Mouse (Mus musculus) heart, postnatal 14 days (tissue): Measurements from ENCODE around the gene Nfkb2. TPM values are rescaled to one million over a fixed set of nuclear protein-coding genes. Genes with fewer than 3 reads are reported as not detected.

ENCODE experiments used
- DNase-seq, 2 experiments: peaks; one replicate each; pipeline ENCODE4 v3.0.0; 2021 to 2022
- intact Hi-C: fragments of 180-260 bp; cut with DNase I; formaldehyde crosslinking; loops from one replicate; pipeline ENCODE4 v1.15.1; 2025
- total RNA-seq, 2 experiments: library from RNA; stranded (reverse); gene quantifications; 2 replicates each; pipeline ENCODE4 v1.2.3; 2021

Nfkb2 gene
- total RNA-seq, 2 experiments from 2014 or later, result 15.5 to 16.6 TPM

GRCm38 (mm10) chr19:46320076-46320785 is 16.1 kb downstream of the Nfkb2 start:
- DNase-seq, result no peak

GRCm38 (mm10) chr19:46321101-46321943 is 17.2 kb downstream of the Nfkb2 start:
- intact Hi-C loops, result no loop called here
- DNase-seq, result no peak

More at GRCm38 (mm10) chr19:46320076-46320785, 16.1 kb downstream of the Nfkb2 start:
- intact Hi-C loops, result no loop called here

GRCm38 (mm10) chr19:46322144-46322995 is 18.2 kb downstream of the Nfkb2 start:
- intact Hi-C loops, result no loop called here
- no peak for DNase-seq

- intact Hi-C loops, result no loop called here
- no peak for DNase-seq
Measured at GRCm38 (mm10) chr19:46322996-46323572, 19.0 kb downstream of the Nfkb2 start.

GRCm38 (mm10) chr19:46323716-46324115 is 19.6 kb downstream of the Nfkb2 start:
- intact Hi-C loops, result no loop called here
- DNase-seq, result no peak

- intact Hi-C loops, result no loop called here
- DNase-seq, result no peak
Measured at GRCm38 (mm10) chr19:46324366-46324765, 20.2 kb downstream of the Nfkb2 start.

GRCm38 (mm10) chr19:46324918-46325317 is 20.8 kb downstream of the Nfkb2 start:
- DNase-seq, result no peak
- intact Hi-C loops, result no loop called here

GRCm38 (mm10) chr19:46326019-46326755 is 22.1 kb downstream of the Nfkb2 start:
- no peak for DNase-seq
- intact Hi-C loops, result loop anchor here (2.0 kb wide), 1 partner anchor 15 kb away; no protein-coding TSS in a partner anchor

GRCm38 (mm10) chr19:46326756-46327305 is 22.7 kb downstream of the Nfkb2 start, which contains the start of gene Psd:
TSS of gene Psd (minus strand) at chr19:46327156.
- DNase-seq, result peak; percentile 61 to 64
- intact Hi-C loops, result loop anchor here (2.0 kb wide), 1 partner anchor 16 kb away; no protein-coding TSS in a partner anchor

- no peak for DNase-seq
- intact Hi-C loops, result loop anchor here (2.0 kb wide), 1 partner anchor 17 kb away; no protein-coding TSS in a partner anchor
Measured at GRCm38 (mm10) chr19:46327531-46328064, 23.5 kb downstream of the Nfkb2 start.

- intact Hi-C loops, result no loop called here
- peak; percentile 93 to 97 for DNase-seq
Measured at GRCm38 (mm10) chr19:46328081-46329030, 24.2 kb downstream of the Nfkb2 start, which contains the start of gene Fbxl15. TSS of gene Fbxl15 (plus strand) at chr19:46328184.

- intact Hi-C loops, result no loop called here
- DNase-seq, result peak; percentile 37 to 39
Measured at GRCm38 (mm10) chr19:46329031-46329641, 25.0 kb downstream of the Nfkb2 start.

- intact Hi-C loops, result no loop called here
- DNase-seq, result peak; percentile 89 to 90
Measured at GRCm38 (mm10) chr19:46329951-46330350, 25.8 kb downstream of the Nfkb2 start.

- DNase-seq, result no peak
- intact Hi-C loops, result no loop called here
Measured at GRCm38 (mm10) chr19:46330696-46331095, 26.6 kb downstream of the Nfkb2 start.

- intact Hi-C loops, result no loop called here
- no peak for DNase-seq
Measured at GRCm38 (mm10) chr19:46331326-46331725, 27.2 kb downstream of the Nfkb2 start.

- DNase-seq, result no peak
Measured at GRCm38 (mm10) chr19:46331936-46332335, 27.8 kb downstream of the Nfkb2 start.

GRCm38 (mm10) chr19:46332721-46333339 is 28.7 kb downstream of the Nfkb2 start:
- no peak for DNase-seq
- intact Hi-C loops, result no loop called here

More at GRCm38 (mm10) chr19:46331936-46332335, 27.8 kb downstream of the Nfkb2 start:
- intact Hi-C loops, result no loop called here
